Mouse (Mus musculus) megakaryocyte progenitor cell, adult 5-6 weeks (primary cell): ENCODE data around the gene Ltbp3. TPM values are rescaled to one million over a fixed set of nuclear protein-coding genes. Genes with fewer than 3 reads are reported as not detected.

ENCODE experiments used
- ATAC-seq: replicated peaks from 2 replicates; pipeline ENCODE4 v1.8.0; 2016; ENCODE audit warnings: mild to moderate bottlenecking, moderate TSS enrichment, inconsistent platforms; ENCODE audit not compliant: poor library complexity
- total RNA-seq, 2 experiments: library from RNA; stranded (forward) in 1 of 2; stranded (reverse) in 1 of 2; fragments of 157-497, 149-512 nt in 1 of 2; fragments of 200-1000 nt in 1 of 2; gene quantifications; 2 replicates each; pipeline versions ENCODE4 v1.2.3 to v1.2.4; 2015 to 2017

The Ltbp3 gene
- total RNA-seq, 2 experiments from 2014 or later = 2.7 to 7.6 TPM

DNA sequence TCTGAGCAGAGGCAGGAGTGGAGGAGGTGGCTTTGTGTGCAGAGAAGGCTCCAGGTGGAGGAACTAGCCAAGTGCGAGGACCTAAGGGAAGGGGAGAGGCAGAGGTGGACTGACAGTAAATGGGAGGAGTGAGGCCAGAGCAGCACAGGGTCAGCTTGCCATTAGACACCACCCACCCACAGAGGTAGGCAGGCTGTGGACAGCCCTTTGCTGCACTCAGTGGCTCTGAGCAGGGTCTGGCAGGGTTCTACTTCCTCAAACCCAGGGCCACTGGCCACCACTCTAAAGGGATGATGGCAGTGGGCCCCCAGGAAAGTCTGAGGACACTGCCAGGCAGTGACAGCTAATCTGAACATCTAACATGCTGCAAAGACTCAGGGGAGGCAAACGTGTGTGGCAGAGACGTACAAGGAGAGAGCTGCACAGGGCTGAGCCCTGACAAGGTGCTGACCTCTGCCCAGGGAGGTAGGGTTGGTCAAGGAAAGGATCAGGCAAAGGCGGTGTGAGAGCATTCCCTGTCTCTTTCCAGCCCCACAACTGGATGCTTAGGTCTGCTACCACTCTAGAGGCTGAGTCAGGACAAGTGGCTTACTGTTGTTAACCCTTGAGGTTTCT lies 16.7 kb upstream of the Ltbp3 start:
- ATAC-seq = no peak

DNA sequence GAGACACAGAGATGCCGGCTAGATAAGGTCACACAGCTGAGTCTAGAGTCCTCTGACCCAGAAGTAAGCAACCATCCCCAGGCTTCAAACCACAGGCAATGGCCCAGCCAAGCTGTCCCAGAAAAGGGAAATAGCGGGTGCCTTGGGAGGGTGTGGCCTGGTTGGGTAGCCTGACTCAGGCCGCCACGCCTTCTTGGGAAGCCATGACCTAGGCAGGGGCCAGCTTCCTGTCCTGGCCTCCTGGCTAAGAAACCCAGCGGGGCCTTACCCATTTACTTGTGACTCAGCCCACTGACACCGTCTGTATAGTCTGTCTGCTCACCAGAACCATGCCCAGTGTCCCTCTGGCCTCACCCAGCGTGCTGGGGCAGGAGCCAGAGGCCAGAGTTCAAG lies 16.2 kb upstream of the Ltbp3 start:
- ATAC-seq = peak; percentile 51

DNA sequence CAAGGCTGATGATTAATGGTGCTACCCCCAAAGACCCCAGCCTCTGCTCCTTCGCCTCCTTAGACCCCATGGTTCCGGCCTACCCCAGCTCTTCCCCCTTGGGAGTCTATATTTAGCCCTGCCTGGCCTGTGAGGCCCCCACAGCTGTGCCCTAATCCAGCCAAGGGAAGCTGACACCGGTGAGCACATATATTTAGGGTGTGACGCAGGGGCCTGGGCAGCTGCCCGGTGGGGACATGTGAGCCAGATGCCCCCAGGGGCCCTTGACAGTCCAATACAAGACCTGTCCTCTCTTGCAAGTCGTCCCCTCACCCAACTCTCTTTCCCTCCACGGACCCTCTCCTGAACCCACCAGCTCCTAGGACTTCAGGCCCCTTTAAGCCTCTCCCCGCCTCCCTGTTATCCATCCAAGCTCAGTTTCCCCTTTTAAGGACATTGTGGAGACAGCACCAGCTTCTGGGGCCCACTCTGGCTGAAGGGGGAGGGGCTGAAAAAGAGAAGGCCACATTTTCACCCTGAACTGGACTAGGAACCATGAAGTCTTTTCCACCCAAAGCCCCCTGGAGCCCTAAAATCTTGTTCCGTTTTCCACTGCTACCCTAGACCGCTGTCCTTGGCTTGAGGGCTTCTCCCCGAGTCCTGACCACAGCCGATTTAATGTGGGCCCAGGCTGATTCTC lies 15.5 kb upstream of the Ltbp3 start:
- ATAC-seq = no peak

DNA sequence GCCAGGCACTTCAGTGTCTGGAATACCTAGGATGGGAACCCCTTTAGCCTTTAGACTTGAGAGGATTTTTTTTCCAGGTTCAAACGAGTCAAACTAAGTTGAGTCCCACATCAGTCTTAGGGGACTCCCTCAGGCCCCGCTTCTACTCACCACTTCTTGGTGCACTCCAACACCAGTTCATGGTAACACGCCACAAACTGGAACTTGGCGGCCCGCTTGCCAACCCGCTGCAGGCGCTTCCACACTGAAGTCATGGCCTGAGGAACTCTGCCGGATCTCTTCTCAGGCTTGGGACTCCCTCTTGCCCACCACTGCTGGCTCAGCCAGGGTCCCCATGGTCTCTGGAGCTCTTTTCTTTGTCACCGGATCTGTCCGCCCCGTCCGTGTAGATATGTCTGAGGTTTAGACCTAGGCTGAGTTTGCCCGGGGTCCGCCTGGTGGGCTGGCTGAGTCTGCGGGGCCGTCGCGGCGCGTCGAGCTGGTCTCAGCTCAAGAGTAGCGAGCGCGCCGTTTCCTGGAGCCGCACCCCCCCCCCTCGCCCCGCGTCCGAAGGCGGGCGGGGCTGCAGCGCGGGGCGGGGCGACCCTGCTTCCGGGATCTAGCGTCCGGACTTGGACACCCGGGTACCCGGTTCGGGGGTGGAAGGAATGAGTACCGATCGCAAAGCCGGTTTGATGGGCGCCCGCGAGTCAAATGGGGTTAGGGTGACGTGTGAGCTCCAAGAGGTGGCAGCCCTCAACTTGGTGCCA lies 14.8 kb upstream of the Ltbp3 start, which contains the start of gene Ehbp1l1:
TSS of gene Ehbp1l1 (minus strand) at position 551 of the 749 bp plus-strand sequence.
- ATAC-seq = peak; percentile 11; the same call in 1 of the 2 replicates

DNA sequence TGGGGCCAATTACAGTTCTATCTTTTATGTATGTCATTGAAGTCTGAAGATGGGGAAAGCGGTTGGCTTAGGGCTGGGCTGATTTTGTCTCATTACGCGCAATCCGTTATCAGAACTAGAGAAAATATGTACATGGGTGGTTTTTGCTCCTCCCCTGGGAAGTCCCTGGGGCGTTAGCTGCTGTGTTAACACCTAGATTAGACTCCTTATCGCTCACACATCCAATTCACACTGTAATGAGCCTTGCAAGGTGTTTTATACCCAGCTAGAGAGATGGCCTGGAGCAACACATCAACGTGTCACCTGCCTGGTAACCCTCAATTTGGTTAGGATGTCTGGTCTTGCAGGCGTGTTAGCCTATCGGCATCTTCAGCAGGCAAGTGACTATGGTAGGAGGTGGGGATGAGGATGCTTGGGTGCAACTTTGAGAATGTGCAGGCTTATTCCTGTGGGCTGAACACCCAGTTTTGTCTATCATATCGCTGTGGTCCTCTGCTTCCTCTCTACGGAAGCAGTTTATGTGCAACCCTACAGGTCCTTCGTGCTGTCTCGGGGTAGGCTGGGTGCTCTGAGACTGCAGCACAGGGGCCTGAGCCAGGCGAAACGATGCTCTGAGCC lies 13.6 kb upstream of the Ltbp3 start:
- ATAC-seq = peak; percentile 12

DNA sequence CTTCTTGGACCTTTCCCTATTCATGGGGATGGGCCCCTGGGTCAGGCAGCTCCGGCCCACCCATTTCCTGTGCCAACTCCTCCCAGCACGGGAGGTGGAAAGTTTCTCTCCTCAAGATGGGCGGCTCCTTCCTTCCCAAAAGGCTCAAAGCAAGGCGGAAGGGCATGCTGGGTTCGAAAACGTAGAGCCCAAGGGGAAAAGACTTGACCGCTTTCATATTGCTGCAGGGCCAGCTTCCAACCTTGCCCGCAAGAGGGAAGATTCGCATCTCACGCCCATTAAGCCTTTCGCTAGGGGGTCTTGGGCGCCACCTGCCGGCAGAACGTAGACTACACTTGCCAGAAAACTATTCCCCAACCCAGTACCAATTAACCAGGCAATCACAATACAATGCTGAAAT lies 13.0 kb upstream of the Ltbp3 start:
- peak; percentile 27 for ATAC-seq

GRCm38 (mm10) chr19:5728631-5729443 lies 11.9 kb upstream of the Ltbp3 start:
- ATAC-seq = no peak

DNA sequence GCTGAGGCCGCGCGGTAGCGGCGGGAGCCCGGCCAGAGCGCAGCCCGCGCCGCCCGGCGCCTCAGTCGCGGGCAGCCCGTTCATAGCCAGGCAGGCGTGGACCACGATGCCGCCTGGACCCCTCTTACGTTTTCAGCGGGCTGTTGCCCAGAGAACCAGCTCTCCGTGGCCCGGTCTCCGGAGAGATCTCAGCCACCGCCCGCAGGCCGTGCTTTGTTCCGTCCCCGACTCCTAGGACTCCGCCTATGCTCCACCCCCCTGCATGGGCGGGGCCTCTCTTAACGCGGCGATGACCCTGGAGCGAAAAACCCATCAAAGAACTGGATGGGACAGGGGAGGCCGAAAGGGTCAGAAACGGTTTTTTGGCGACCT lies 11.3 kb upstream of the Ltbp3 start, which contains the start of gene Fam89b:
TSS of gene Fam89b (minus strand) at position 210 of the 372 bp plus-strand sequence.
- ATAC-seq = peak; percentile 32

- no peak for ATAC-seq
These were observed 10.2 kb upstream of the Ltbp3 start for GRCm38 (mm10) chr19:5730314-5731186.

- peak; percentile 75 for ATAC-seq
These were observed 9.3 kb upstream of the Ltbp3 start for GRCm38 (mm10) chr19:5731264-5731978.

DNA sequence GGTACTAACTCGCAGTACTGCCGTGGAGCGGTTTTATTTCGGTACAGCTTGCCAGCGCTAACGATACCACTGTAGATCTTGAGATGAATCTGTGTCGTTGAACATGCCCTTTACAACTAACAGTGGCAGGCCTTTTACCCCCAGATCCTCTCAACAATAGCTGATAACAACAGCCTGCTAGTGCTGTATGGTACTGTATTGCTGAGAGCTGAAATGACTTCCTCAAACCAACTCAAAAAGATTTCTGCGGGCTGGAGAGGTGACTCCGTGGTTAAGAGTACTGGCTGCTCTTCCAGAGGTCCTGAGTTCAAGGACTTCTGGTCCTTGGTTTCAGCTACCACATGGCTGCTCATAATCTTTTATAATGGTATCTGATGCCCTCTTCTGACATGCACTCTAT lies 6.4 kb upstream of the Ltbp3 start:
- no peak for ATAC-seq

DNA sequence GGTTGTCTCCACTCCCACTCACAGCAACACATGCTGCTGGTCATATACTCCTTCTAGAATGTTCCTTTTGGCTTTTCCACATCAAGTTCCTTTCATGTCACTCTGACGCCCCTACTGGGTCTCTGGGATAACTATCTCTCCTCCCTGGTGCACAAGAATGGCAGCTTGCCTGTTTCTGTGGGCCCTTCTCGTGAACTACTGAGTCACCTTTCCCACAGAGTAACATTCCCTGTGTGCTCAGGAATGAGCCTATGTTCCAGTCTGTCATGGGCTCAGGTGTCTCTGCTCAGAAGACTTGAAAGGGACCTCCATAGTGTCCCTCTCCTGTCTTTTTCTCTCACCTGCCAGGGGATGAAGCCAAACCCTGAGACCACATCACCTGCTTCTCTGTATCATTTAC lies 1.3 kb upstream of the Ltbp3 start:
- ATAC-seq = no peak

DNA sequence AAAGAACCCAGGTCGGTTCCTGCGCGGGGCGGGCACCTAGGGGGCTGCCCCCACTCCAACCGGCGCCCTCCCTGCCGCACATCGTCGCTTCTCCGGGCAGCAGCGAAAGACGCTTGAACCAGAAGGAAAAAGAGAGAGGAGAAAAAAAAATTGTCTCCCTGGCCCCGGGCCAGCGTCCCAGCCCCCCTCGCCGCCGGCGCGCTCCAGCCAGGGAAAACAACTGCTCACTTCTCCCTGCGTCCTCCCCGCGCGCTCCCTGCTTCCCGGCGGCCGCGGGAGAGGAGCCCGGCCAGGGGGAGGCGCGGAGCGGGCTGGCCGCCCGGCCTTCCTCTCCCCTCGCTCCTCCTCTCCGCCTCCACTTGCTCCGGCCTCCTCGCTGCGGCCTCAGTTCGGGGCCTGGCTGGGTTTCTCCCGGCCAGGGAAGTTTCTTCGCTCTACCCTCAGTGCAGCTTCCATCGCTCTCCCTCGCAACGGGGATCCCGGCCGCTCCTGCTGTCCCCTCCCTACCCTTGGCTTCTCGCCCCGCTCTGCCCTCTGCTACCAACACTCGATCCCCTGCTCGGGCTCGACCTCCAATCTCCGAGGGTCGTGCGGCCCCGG lies 1.0 kb downstream of the Ltbp3 start:
- ATAC-seq = peak; percentile 27

DNA sequence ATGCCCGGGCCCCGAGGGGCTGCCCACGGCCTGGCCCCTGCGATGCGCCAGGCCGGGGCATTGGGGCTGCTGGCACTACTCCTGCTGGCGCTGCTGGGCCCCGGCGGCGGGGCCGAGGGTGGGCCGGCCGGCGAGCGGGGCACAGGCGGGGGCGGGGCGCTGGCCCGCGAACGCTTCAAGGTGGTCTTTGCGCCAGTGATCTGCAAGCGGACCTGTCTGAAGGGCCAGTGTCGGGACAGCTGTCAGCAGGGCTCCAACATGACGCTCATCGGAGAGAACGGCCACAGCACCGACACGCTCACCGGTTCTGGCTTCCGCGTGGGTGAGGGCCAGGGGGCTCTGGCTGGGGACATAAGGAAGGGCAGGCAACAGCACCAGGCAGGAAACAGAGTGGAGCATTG lies 1.5 kb downstream of the Ltbp3 start:
- ATAC-seq = no peak

GRCm38 (mm10) chr19:5743576-5743975 lies 2.9 kb downstream of the Ltbp3 start:
- peak; percentile 73 for ATAC-seq

DNA sequence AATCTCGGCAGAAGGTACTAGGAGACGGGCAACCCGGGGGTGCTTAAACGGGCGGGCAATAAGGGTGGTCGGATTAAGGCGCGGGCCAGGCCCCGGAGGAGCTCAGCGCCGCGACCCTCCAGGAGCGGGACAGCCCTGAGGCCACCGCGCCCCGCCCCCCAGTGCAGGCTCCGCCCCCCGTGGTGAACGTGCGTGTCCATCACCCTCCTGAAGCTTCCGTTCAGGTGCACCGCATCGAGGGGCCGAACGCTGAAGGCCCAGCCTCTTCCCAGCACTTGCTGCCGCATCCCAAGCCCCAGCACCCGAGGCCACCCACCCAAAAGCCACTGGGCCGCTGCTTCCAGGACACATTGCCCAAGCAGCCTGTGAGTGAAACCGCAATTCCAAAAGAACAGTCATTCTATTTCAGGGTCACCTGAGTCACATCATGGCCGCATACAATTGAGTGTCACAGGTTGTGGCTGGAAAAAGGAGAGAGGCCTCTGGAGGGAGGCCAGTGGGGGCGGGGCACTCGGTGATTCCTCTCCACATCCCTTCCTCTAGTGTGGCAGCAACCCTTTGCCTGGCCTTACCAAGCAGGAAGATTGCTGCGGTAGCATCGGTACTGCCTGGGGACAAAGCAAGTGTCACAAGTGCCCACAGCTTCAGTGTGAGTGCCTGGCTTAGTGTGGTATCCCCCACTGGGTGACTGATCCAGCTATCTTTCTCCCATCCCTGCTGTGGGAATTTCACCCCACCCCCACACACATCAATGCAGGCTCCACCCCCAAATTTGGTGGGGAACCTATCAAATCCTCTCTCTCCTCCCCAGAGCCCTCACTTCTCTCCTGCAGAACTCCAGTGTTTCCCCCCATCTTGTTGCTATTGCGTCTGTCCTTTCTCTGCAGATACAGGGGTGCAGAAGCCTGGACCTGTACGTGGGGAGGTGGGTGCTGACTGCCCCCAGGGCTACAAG lies 5.3 kb downstream of the Ltbp3 start:
- no peak for ATAC-seq

GRCm38 (mm10) chr19:5746907-5747363 lies 6.2 kb downstream of the Ltbp3 start:
- peak; percentile 38; the same call in 1 of the 2 replicates for ATAC-seq
